Mouse (Mus musculus) kidney, embryonic 15.5 days (tissue): ENCODE measurements at regions not wholly inside any gene's neighbourhood (a gene's known extent, or its start where the extent isn't known, plus 50 kb on each side); places are given as distances from the start of the nearest gene placed in this dataset.

Experiments
- ATAC-seq: fragments of 200-750 bp; cut with Nextera tagmentation; replicated peaks from 2 replicates; pipeline ENCODE4 v1.8.0; 2017; ENCODE audit warnings: moderate TSS enrichment; ENCODE audit not compliant: low FRiP score
- H3K27ac ChIP-seq: fragments of 300-500 bp; sonication (generic); 2 replicates; pipeline ENCODE4 v1.5.1; 2015; ENCODE audit warnings: mild to moderate bottlenecking, inconsistent platforms
- H3K27me3 ChIP-seq: fragments of 300-500 bp; sonication (generic); 2 replicates; pipeline ENCODE4 v1.6.1; 2015; ENCODE audit warnings: inconsistent platforms
- H3K36me3 ChIP-seq: fragments of 300-500 bp; sonication (generic); 2 replicates; pipeline ENCODE4 v1.6.1; 2015; ENCODE audit warnings: inconsistent platforms
- H3K4me1 ChIP-seq: fragments of 300-500 bp; sonication (generic); 2 replicates; pipeline ENCODE4 v1.6.1; 2015; ENCODE audit warnings: inconsistent platforms
- H3K4me2 ChIP-seq: fragments of 300-500 bp; sonication (generic); 2 replicates; pipeline ENCODE4 v1.6.1; 2015; ENCODE audit warnings: moderate library complexity, mild to moderate bottlenecking, inconsistent platforms
- H3K4me3 ChIP-seq: fragments of 300-500 bp; sonication (generic); replicated peaks from 2 replicates; pipeline ENCODE4 v1.5.1; 2015; ENCODE audit warnings: mild to moderate bottlenecking, inconsistent platforms
- H3K9ac ChIP-seq: fragments of 300-500 bp; sonication (generic); 2 replicates; pipeline ENCODE4 v1.6.1; 2015; ENCODE audit warnings: mild to moderate bottlenecking, inconsistent platforms
- H3K9me3 ChIP-seq: fragments of 300-500 bp; sonication (generic); replicated peaks from 2 replicates; pipeline ENCODE4 v1.6.1; 2016; ENCODE audit warnings: inconsistent platforms
- WGBS: fragments of 180-500 bp; shearing (Covaris S2); methylation state at CpG from one replicate; pipeline ENCODE4 v1.1.7; 2015; ENCODE audit warnings: mixed read lengths; 5-methylcytosine and 5-hydroxymethylcytosine counted together

- Histone ChIP-seq H3K36me3 (no peaks in the 10 kb centered on the region), H3K27ac (peak overlapping the region; percentile 59), H3K4me2 (no peak overlapping the region), H3K9ac (no peak overlapping the region), H3K9me3 (no peaks in the 10 kb centered on the region), H3K4me1 (peaks cover 50% of the 10 kb centered on the region), H3K27me3 (peaks cover 35% of the 10 kb centered on the region), H3K4me3 (no peak overlapping the region)
- WGBS = 12% methylated on average over 15 of the region's 15 CpGs
- no peak for ATAC-seq
Measured at GRCm38 (mm10) chr2:173334856-173335595, 58.7 kb upstream of the Pmepa1 start.

GRCm38 (mm10) chr2:173335859-173336258 is 59.5 kb upstream of the Pmepa1 start:
- Histone ChIP-seq H3K36me3 (no peaks in the 10 kb centered on the region), H3K9me3 (no peaks in the 10 kb centered on the region), H3K27me3 (peaks cover 35% of the 10 kb centered on the region), H3K4me2 (no peak overlapping the region), H3K4me3 (no peak overlapping the region), H3K4me1 (peaks cover 58% of the 10 kb centered on the region), H3K9ac (0 out of 2 replicates have a peak overlapping the region, but pooled peaks have one; percentile 7), H3K27ac (peak overlapping the region; percentile 59)
- WGBS = 10% methylated on average over 10 of the region's 10 CpGs
- ATAC-seq = no peak

GRCm38 (mm10) chr2:173337666-173338065 is 61.3 kb upstream of the Pmepa1 start:
- Histone ChIP-seq H3K4me1 (peaks cover 73% of the 10 kb centered on the region), H3K27ac (peak overlapping the region; percentile 54; the same call in 1 of the 2 replicates), H3K4me2 (no peak overlapping the region), H3K27me3 (peaks cover 41% of the 10 kb centered on the region), H3K9ac (no peak overlapping the region), H3K4me3 (no peak overlapping the region), H3K9me3 (no peaks in the 10 kb centered on the region), H3K36me3 (no peaks in the 10 kb centered on the region)
- WGBS = 58% methylated on average over 5 of the region's 5 CpGs
- no peak for ATAC-seq

GRCm38 (mm10) chr2:173338671-173339070 is 62.3 kb upstream of the Pmepa1 start:
- H3K9ac ChIP-seq = no peak overlapping the region
- H3K27me3 ChIP-seq = peaks cover 43% of the 10 kb centered on the region
- H3K9me3 ChIP-seq = no peaks in the 10 kb centered on the region
- H3K4me1 ChIP-seq = peaks cover 83% of the 10 kb centered on the region
- 31% methylated on average over 5 of the region's 5 CpGs for WGBS
- no peak overlapping the region for H3K4me3 ChIP-seq
- peak overlapping the region; percentile 82 for H3K27ac ChIP-seq
- ATAC-seq = peak; percentile 26; the same call in 1 of the 2 replicates
- H3K36me3 ChIP-seq = no peaks in the 10 kb centered on the region
- H3K4me2 ChIP-seq = no peak overlapping the region

DNA sequence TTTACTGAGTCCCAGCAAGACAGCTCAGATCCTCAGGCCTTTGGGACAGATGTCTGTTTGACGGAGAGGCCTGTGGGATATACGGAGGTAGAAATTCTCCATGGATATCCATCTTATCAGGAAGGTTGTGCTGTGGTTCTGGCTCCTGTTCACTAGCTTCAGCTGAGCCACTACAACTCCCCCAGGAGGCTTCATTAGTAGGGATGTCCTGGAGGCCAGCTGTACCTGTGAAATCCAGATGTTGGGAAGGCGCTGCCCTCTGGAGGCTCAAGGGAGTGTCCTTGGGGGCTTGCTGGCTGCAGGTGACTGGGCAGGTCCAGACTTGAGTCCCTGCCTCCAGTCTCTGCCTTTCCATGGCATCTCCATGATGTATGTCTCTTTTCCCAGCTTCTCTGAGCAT is 62.9 kb upstream of the Pmepa1 start:
- ATAC-seq = no peak
- Histone ChIP-seq H3K27ac (peak overlapping the region; percentile 82), H3K4me2 (no peak overlapping the region), H3K9ac (0 out of 2 replicates have a peak overlapping the region, but pooled peaks have one; percentile 12), H3K27me3 (peaks cover 41% of the 10 kb centered on the region), H3K4me1 (peaks cover 81% of the 10 kb centered on the region), H3K9me3 (no peaks in the 10 kb centered on the region; the same call in 1 of the 2 replicates), H3K4me3 (no peak overlapping the region), H3K36me3 (no peaks in the 10 kb centered on the region)
- 58% methylated on average over 3 of the region's 3 CpGs for WGBS

DNA sequence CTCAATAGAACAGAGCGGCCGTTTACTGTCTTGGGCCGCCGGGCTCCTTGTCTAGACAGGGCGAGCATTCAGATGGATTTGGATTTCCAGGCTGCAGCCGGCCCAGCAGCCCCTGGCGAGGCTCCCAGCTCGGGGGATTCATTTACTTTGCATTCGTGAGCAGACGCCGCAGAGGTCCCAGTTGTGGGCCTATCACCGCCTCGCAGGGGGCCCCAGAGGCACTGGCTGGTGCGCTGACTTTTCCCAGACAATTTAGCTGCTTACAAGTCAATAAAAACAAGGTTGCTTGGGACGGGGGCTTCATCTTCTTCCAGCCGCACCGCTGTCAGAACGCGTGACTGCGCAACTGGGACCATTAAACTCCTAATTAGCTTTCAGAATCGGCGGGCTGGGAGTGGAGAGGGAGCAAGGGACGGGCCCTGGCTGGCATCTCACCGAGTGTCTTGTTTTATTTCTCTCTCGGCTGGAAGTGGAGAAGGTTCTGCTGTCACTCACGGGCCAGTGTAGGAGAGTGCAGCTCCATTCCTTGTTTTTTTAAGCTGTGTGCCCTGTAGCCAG is 63.8 kb upstream of the Pmepa1 start:
- peak; percentile 66 for ATAC-seq
- Histone ChIP-seq H3K4me1 (peaks cover 72% of the 10 kb centered on the region), H3K4me3 (peak overlapping the region; percentile 19), H3K27me3 (peaks cover 34% of the 10 kb centered on the region), H3K9me3 (no peaks in the 10 kb centered on the region; the same call in 1 of the 2 replicates), H3K9ac (0 out of 2 replicates have a peak overlapping the region, but pooled peaks have one; percentile 1), H3K36me3 (no peaks in the 10 kb centered on the region), H3K27ac (peak overlapping the region; percentile 82), H3K4me2 (peak overlapping the region; percentile 51)
- WGBS = 6% methylated on average over 26 of the region's 26 CpGs

GRCm38 (mm10) chr2:173342605-173343260 is 66.4 kb upstream of the Pmepa1 start:
- Histone ChIP-seq H3K9ac (no peak overlapping the region), H3K27ac (no peak overlapping the region), H3K9me3 (no peaks in the 10 kb centered on the region; the same call in 1 of the 2 replicates), H3K4me3 (no peak overlapping the region), H3K27me3 (peaks cover 36% of the 10 kb centered on the region), H3K4me2 (no peak overlapping the region), H3K4me1 (peaks cover 55% of the 10 kb centered on the region), H3K36me3 (no peaks in the 10 kb centered on the region)
- no peak for ATAC-seq
- WGBS = 37% methylated on average over 16 of the region's 16 CpGs

DNA sequence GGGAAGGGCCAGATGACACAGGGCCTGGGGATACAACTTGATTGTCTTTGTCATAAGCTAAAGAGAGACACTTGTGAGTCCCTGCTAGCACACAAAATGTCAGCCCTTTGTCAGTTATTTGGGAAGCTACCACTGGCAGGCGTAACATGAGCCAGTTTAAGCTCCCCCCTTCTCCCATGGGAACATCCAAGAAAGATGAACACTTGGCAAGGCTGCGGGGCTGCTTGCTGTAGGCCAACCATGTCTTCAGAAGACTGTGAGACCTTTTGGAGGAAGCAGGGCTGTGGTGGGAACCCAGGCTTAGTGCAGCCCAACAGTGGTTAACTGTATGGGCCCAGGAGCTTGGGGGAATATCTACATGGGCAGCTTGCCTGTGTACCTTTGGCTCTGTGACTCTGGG is 67.3 kb upstream of the Pmepa1 start:
- peaks cover 49% of the 10 kb centered on the region for H3K4me1 ChIP-seq
- H3K4me2 ChIP-seq = no peak overlapping the region
- H3K27me3 ChIP-seq = peaks cover 34% of the 10 kb centered on the region
- no peak overlapping the region for H3K4me3 ChIP-seq
- H3K9ac ChIP-seq = no peak overlapping the region
- H3K9me3 ChIP-seq = no peaks in the 10 kb centered on the region; the same call in 1 of the 2 replicates
- no peak overlapping the region for H3K27ac ChIP-seq
- no peak for ATAC-seq
- no peaks in the 10 kb centered on the region for H3K36me3 ChIP-seq
- WGBS = 77% methylated on average over 2 of the region's 2 CpGs

GRCm38 (mm10) chr2:173344221-173344620 is 67.9 kb upstream of the Pmepa1 start:
- Histone ChIP-seq H3K4me1 (peaks cover 44% of the 10 kb centered on the region), H3K9me3 (no peaks in the 10 kb centered on the region; the same call in 1 of the 2 replicates), H3K27ac (no peak overlapping the region), H3K27me3 (peaks cover 29% of the 10 kb centered on the region; the same call in 1 of the 2 replicates), H3K36me3 (no peaks in the 10 kb centered on the region), H3K4me2 (no peak overlapping the region), H3K9ac (no peak overlapping the region), H3K4me3 (no peak overlapping the region)
- WGBS = 94% methylated on average over 5 of the region's 5 CpGs
- no peak for ATAC-seq

DNA sequence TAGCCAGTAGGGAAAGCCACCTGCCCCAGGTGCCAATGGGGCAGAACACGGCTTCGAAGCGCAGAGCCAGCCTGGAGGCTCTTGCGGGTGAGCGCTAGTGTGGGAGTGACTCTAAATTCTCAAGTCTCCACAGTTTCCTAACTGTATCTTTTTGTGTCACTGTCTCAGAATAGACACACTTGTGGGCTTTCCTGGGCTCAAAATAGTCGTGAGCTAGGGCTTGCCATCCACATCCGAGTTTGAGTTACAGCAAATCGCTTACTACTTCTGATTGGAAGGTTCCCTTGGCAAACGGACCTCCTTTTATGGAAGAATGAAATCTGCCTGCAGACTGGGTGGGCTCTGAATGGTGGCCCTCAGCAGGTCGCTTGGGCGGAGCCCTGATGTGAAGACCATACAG is 71.0 kb upstream of the Pmepa1 start:
- Histone ChIP-seq H3K36me3 (no peaks in the 10 kb centered on the region), H3K9me3 (no peaks in the 10 kb centered on the region; the same call in 1 of the 2 replicates), H3K27ac (no peak overlapping the region), H3K27me3 (peaks cover 23% of the 10 kb centered on the region; the same call in 1 of the 2 replicates), H3K9ac (no peak overlapping the region), H3K4me3 (no peak overlapping the region), H3K4me1 (peaks cover 32% of the 10 kb centered on the region), H3K4me2 (no peak overlapping the region)
- no peak for ATAC-seq
- WGBS = 64% methylated on average over 11 of the region's 11 CpGs

DNA sequence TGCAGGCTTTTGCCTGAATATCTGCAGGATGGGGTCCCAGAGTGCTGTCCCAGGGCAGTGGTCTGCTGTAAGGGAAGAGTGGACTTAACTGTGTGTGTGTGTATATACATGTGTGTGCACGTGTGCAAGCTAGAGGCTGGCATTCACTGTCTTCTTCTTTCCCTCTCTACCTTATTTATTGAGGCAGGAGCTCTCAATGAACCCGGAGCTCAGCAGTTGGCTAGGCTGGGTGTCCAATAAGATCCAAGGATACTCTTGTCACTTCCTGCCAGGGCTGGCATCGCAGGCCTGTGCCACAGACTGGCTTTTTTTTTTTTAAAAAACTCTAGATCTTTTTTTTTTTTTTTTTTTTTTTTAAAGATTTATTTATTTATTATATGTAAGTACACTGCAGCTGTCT is 72.4 kb upstream of the Pmepa1 start:
- no peaks in the 10 kb centered on the region; the same call in 1 of the 2 replicates for H3K9me3 ChIP-seq
- no peaks in the 10 kb centered on the region for H3K36me3 ChIP-seq
- no peak for ATAC-seq
- peaks cover 15% of the 10 kb centered on the region; the same call in 1 of the 2 replicates for H3K27me3 ChIP-seq
- WGBS = 76% methylated on average over 3 of the region's 3 CpGs
- no peak overlapping the region for H3K27ac ChIP-seq
- no peak overlapping the region for H3K9ac ChIP-seq
- peaks cover 32% of the 10 kb centered on the region for H3K4me1 ChIP-seq
- H3K4me3 ChIP-seq = no peak overlapping the region
- H3K4me2 ChIP-seq = no peak overlapping the region

- 71% methylated on average over 9 of the region's 9 CpGs for WGBS
- ATAC-seq = no peak
- H3K36me3 ChIP-seq = no peaks in the 10 kb centered on the region
- no peak overlapping the region for H3K27ac ChIP-seq
- H3K4me3 ChIP-seq = no peak overlapping the region
- H3K4me1 ChIP-seq = peaks cover 33% of the 10 kb centered on the region
- no peaks in the 10 kb centered on the region for H3K9me3 ChIP-seq
- H3K27me3 ChIP-seq = peaks cover 12% of the 10 kb centered on the region; the same call in 1 of the 2 replicates
- no peak overlapping the region for H3K4me2 ChIP-seq
- H3K9ac ChIP-seq = no peak overlapping the region
Measured at GRCm38 (mm10) chr2:173349510-173349909, 73.2 kb upstream of the Pmepa1 start.
